Mouse (Mus musculus): Measurements from ENCODE around the gene Upp2.
A peak's percentile ranks its signal among the peaks of the same experiment; 100 is the strongest.

Gene Upp2

DNA sequence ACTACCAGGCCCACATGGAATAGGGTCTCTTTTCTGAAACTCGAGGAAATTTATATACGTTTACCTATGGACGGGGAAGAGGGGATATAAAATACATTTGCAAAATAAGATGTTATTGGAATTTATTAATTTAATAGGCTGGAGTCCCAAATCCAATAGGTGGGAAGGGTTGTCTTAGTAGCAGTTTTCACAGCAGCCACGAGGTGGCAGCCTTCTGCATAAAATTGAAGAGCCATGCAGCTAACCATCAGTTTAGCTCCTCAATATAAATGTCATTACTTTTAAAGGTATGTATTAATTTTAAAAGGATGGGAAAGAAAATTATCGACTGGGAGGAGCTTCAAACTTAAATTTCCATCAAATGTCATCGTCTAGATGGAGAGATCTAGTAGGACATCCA is 113.7 kb downstream of the Upp2 start:
- DNase-seq (ENCODE audit: low spot score) = no peak

DNA sequence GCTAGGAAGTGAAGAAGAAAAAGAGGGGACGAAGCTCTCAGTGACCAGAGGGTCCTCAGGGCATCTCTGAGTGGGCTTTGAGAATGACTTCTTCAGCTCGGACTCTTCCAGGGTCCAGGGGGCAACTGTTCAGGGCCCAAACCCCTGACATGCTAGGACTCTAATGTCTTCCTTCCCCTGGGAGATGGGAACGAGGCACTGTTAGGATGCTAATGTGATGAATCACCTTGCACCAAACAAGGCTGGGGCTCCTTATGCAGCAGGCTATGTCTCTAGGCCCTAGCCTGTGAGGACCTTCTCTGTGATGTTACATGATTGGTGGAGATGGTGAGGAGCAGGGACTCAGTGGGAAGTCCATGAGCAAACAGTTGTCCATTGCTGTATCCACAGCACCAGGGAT is 114.3 kb downstream of the Upp2 start:
- no peak for DNase-seq (ENCODE audit: low spot score)

DNA sequence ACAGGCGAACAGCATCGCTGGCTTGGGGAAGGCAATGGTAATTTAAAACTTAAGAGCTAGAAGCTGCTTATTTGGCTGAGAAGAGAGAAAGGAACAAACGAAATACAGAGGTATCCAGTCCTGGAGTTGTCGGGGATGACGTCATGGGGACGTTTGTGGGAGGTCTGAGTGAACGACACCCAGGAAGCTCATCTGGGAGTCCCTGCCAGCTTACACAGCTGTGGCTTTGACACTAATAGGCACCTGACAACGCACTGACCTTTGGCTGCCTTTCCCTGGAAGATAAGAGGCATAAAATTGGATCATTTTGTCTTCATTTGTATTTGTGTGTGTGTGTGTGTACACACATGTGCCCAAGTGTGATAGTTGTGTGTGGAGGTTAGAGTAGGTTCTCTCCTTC is 130.4 kb downstream of the Upp2 start:
- no peak for DNase-seq (ENCODE audit: low spot score)

DNA sequence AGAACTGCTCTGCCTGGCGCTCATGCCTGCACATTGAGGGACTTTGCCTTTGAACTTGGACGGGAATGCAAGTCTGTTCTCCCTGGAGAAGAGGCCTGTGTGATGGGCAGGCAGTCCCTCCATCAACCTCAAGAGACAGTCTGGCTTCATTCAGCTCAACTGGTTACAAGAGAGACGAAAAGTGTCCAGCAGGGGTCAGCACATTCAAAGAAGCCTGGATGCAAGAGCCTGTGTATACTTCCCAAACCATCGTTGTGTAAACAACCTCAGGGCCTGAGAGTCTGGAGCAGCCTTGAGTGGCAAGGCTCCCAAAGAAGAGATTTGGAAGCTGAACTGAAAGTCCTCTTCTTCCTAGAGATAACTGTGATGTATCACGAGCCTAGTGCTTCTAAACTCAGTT is 132.8 kb downstream of the Upp2 start:
- DNase-seq (ENCODE audit: low spot score) = peak; percentile 69

DNA sequence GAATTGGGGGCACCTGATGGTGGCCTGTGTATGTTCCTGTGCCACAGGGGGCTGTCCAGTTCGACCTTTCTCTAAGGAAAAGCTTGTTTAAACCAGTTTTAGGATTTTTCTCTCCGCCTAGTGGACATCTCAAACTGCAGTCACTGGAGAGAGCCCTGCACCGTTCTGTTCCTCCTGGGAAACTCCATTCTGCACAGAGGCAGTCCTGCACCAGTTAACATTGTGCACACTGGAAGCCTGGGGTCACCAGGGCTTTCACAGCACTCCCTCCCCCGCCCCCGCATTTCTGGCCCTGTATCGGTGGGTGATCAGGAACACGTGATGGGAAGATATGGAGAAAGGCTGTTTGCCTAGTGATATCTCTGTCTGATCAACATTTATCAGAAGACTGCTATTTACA is 133.3 kb downstream of the Upp2 start:
- no peak for DNase-seq (ENCODE audit: low spot score)

DNA sequence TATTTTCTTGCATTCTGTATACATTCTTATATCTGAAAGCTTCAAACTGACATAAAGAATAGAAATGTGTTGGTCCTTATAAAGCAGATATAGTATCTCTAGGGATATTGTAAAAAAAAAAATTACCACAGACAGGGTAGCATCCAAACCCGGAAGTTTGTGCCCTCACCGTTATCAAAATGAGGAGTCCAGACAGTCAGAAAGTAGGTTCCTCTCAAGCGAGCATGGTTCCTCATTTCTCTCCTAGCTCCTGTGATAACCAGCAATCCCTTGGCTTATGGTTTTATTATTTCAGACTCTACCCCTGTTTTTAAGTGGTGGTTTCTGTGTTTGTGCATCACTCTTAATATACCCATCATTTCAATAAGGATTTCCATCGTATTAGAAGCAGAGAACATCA is 134.5 kb downstream of the Upp2 start:
- no peak for DNase-seq (ENCODE audit: low spot score)

DNA sequence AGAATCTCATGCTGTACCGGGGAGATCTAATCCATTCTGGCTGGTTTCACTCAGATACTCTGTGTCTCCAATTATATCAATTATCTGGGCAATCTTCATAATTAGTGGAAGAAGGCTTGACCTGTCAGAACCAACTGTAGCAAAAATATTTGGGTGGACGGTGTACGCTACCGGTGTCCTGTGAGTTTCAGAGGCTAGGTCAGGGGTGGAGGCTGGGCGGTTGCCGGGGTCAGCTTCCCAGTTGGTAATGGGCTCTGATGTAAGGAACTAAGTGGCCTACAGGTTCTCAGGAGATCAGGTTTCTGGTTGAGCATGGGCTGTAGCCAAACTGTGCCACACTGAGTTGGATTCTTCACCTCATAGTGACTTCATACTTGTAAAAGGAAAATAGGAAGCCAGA is 136.1 kb downstream of the Upp2 start:
- DNase-seq (ENCODE audit: low spot score) = no peak

DNA sequence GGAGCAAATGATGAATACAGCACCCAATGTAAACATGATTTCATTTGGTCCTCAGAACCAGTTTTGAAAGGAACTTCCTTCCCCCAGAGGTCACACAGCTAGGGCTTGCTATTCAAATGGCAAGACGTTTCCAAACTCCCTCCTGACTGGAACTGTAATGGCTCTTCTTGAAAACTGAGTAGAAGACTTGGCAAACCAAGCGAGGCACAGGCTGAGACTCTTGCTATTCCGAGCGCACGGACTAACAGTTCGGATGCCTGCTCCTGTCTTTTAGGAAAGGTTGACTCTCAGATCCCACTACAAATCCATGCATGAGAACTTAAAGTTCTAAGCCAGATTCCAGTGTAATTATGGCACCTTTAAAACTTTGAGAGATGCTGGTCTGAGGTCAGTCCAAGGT is 136.5 kb downstream of the Upp2 start:
- DNase-seq (ENCODE audit: low spot score) = no peak

DNA sequence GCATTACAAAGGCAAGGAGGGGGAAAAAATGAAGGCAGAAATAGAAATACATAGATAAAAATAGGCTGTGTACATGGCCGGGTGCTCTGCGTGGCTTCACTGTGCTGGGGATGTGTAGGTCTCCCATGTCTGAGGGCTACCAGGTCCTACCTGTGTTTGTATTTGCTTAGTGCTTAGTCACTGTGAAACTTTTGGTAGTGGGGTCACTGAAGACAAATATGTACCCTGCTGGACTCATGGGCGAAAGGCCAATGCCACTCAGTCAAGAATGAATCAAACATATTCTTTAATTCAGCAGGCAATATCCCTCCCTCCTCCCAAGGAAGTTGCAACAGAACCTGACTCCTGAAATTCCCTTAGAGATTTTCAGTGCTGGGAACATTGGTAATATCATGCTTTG is 137.5 kb downstream of the Upp2 start:
- no peak for DNase-seq (ENCODE audit: low spot score)

DNA sequence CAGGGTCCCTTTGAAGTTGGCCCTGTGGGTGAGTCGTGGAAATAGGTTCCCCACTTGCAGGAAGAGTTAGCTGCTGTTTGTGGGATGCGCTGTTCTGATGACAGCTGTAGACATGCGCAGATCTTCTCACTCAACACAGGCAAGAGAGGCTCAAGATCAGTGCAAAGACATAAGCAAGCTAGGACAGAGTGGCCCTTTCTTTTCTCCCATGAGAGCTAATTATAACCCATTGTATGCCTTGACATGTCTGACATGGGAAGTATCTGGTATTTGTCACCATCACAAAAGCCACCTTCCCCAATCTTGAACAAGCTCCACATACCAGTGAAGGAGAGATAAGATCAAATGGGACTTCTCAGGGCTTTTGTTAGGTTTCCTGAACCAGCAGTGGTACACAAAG is 140.6 kb downstream of the Upp2 start:
- DNase-seq (ENCODE audit: low spot score) = no peak

DNA sequence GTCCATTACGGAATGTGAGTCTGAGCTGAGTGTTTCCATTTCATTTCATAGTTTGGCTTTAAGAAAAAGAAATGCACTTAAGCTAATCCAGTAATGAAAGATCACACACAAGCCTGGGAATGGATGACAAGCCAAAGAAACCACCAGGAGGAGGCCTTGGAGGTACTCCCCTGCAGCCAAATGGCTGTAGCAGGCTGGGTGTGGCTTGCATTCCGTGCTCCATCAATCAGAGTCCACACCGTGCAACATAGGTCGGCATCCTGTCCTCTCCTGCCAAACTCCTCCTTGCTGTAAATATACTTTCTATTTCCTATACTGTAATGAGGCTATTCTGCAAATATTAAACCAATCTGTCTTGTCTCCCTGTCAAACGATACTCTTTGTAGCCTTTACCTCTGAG is 143.1 kb downstream of the Upp2 start:
- DNase-seq (ENCODE audit: low spot score) = no peak

DNA sequence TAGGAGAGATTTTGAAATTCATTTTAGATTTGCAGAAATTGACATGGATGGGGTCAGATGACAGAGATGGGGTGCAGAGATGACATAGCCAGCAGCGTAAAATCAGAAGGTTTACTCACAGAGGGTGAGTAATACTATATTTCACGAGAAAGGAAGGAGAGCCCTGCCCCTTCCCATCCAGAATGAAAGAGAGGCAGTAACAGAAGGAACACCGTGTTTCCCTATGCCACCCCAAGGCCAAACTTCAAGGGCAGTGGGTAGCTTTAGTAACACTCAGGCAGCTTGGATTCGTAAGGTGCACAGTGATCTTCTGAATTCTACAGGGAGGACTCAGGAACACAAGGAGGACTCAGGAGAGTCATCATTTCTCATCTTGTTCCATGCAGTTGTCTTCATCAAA is 144.0 kb downstream of the Upp2 start:
- peak; percentile 56 for DNase-seq (ENCODE audit: low spot score)

DNA sequence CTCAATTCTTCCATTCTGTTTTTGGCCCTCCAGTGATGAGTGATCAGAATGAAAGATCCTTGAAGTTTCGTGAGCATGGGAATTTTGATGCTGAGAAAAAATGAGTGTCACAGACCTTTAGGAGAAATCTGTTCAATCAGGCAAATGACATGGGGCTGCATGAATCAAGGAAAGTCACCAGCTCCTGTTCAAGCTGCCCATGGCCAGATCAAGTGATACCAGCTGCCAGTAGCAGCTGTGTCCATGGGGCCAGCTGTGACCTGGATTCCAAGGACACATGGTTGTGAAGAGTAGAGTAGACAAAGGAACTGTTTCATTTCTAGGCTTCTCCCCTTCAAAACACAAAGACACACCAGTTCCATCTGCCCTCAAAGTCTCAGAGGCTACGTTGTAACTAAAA is 144.4 kb downstream of the Upp2 start:
- peak; percentile 60 for DNase-seq (ENCODE audit: low spot score)

DNA sequence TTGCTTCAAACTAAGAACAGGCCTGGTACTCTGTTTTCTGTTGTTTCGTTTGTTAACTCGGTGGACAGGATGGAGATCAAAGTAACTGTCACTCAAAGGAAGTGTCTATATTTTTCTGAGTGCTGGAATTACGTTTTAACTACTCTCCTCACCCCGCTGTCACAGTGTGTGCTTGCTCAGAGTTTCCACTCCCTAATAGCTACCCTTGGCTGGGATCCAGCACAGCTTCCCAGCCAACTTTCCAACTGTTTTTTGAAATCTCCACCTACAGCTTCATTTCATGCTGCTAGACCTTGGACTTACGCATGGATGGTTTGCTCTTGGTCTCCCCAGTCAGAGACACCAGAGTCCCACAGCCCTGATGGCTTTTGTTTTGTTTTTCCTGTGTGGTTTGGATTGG is 144.8 kb downstream of the Upp2 start:
- peak; percentile 71 for DNase-seq (ENCODE audit: low spot score)

DNA sequence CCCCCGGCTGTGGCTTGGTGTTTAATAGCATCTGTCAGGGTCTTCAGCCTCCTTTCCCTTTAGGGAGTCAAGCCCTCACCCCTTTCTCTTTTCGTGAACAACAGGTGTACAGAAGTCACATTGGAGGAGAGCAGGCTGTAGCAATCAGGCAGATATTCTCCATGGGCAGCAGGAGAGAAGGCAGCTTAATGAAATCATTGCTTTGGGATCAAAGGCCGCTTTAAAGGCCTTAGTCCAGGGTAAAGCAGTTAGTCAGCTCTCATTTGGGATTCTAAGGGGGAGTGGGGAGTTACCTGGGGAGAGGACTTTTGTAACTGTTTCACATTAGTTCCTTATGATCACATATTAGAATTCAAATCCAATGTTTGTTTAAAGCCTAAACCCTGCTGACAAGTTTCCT is 150.8 kb downstream of the Upp2 start:
- DNase-seq (ENCODE audit: low spot score) = no peak

DNA sequence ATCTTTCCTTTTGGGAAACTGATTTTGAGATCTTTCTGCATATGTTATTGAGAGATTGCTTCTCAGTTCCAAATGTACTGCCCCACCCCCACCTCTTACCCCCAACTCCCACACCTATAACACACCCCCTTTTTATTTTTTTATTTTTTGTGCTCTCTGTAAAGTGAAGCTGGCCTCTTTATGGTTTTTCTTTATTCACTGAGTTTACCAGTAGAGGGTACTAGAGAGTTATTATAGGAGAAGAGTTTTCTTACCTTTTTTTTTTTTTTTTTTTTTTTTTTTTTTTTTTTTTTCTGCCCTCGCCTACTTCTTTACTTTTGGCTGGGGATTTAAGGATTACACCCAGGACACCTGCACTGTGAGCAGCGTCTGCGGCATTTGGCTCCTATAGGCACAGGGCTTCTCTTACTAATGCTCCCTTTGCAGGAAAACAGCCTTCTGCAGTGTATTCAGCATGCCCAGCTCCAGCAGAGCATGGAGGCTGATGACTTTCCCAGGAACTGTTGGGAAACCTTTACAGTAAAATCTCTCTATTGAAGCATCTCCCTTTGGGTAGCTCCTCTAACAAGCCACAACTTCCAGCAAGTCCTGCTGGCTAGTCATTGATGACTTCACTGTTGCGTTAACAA is 170.2 kb downstream of the Upp2 start:
- no peak for DNase-seq (ENCODE audit: low spot score)

DNA sequence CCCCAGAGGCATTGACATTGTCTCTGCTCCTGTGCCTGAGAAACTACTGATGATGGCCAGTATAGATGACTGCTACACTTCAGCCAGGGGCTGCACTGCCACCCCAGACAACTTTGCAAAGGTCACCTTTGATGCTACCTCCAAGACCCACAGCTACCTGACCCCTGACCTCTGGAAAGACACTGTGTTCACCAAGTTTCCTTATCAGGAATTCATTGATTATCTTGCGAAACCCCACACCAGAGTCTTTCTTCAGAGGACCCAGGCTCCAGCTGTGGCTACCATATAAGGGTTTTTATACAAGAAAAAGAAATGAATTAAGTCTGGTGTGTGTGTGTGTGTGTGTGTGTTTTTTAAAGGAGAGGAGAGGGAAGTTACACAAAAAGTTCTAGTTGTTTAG is 174.1 kb downstream of the Upp2 start:
- no peak for DNase-seq (ENCODE audit: low spot score)

DNA sequence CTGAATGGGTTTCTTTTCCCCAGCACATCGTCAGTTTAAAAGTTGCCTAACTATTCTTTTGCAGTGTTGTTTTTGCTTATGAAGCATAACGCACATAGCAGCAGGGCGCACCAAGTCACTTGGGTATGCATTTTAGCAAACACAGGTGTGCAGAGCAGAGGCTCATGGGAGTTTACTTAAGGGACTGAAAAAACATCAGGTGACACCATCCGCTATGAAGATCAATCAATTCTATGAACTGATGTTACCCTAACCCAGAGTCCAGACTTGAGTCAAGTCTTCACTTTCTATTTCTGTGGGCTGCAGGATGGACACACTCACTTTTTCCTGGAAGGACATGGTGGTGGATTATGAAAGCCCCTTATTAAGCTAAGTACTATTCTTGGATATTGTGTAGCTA is 174.9 kb downstream of the Upp2 start:
- no peak for DNase-seq (ENCODE audit: low spot score)

DNA sequence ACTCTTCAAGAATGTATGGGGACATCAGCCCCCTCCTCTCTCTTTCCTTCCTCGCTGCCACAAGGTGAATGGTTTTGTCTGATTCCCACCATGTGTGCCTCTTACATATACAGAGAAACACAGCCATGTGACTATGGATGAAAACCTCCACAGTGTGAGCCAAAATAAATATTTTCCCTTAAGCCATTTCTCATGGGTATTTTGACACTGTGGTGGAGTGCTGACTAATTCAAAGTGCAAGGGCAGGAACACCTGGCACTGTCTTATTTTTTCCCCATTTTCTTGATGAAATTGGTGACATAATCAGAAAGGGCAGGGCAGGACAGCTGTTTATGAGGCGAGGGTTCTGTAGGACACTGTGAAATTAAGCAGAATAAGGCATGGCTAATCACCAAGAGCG is 176.3 kb downstream of the Upp2 start:
- DNase-seq (ENCODE audit: low spot score) = no peak

DNA sequence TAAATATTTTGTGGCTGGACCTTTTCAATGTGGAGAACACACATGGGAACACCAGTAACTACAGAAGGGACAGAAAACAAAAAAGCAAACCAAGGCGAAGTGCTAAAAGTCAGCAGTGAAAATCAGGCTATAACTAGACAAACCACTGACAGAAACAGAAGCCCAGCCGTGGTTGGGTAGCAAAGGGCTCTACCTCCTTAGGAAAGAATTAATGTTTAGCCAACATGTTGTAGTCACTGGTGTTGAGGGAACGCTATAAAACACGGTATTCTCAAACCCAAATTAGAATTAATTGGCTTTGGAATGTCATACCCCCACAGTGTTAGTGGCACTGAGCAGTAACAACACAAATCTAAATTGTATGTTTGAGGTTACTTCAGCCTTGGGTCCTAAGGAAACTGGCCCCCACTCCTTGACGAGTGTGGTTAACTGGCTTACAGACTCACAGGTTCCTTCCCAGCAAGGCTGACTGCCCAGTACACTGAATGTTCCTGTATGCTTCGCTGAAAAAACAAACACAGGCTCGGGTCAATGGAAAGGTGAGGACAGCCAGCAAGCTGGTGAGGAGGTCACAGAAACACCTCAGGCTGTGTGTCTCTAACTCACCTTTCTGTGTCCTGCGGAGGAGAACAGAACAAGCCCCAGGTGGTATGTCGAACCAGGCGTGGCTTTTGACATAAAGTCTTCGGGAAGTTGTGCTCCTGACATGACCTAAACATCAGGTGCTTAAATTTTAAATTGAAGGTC is 180.6 kb downstream of the Upp2 start:
- DNase-seq (ENCODE audit: low spot score) = no peak

DNA sequence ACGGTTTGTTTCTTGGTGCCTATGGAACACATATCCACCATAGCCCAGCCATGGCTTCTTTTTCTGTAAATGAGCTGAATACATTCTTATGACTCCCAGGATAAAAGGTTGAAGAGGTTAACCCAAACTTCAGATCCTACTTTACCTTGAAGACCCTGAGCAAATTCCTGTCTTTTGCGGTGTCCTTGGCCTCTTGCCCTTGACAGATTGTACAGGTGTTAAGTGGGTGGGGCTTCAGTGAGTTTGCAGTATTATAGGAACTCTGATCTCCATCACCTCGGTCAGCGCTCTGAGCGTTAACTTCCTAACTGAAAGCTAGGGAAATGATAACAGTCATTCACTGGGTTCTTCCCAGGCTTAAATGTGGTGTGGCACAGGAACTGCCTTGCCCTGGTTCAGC is 181.2 kb downstream of the Upp2 start:
- DNase-seq (ENCODE audit: low spot score) = no peak

DNA sequence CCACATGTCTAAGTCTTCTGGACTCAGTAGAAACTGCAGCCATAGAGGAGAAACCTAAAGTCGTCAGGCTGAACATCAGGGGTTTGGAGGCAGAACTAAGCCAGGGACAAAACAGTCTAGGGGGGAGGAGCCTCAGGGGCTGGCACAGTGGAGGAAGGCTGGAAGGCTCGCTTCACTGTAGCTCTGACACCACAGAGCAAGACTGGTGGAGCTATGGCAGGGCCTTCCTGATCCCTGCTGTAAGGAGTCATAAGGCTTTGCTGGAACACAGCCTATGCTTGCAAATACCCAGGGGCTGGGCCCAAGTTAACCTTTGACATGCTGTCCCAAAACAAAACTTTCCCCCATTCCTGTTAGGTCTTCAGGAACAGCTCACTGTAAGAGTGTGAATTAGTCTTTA is 185.8 kb downstream of the Upp2 start:
- DNase-seq (ENCODE audit: low spot score) = no peak

DNA sequence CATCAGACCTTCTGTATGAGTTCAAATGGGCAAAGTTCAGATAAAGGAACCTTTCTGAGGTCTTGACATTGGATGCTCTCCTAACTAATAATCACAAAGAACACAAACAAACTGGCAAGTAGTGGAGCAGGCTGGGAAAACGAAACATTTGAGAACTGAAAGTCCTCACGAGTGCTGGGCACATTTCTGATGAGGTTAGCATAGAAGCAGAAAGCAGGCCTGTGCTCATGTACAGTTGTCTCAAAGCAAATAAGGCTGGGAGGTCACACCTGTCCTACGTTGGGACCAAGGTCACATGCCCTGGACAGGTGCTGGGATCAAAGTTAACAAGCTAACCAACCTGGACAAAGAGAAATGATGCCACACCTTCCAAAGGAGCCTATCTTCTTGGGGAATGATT is 187.6 kb downstream of the Upp2 start:
- no peak for DNase-seq (ENCODE audit: low spot score)

DNA sequence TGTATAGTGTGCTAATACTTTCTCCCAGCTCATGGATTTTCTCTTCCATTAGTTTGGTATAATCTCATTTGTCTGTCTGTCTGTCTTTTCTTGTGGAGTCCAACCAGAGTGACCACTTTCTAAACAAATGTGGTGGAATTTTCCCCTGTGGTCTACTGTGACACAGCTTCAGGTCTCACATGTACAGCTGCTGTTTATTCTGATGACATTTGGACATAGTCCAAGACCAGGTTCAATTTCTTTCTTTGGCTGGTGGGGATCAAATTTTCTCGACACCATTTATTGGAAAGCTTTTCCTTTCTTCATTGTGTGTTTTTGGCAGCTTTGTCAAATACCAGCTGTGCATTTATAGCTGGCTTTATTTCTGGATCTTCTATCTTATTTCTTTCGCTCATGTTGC is 191.0 kb downstream of the Upp2 start:
- no peak for DNase-seq (ENCODE audit: low spot score)
